Mouse (Mus musculus) liver, postnatal 0 days (tissue): ENCODE data around the gene Mfn1.

Experiments used
- CTCF ChIP-seq: sonication (generic); IDR thresholded peaks from 2 replicates; pipeline ENCODE4 v1.5.1; 2016; ENCODE audit warnings: antibody characterized with exemption, low read depth
- EP300 ChIP-seq: IDR thresholded peaks from 2 replicates; pipeline ENCODE4 v1.6.1; 2016; ENCODE audit warnings: antibody characterized with exemption, low read depth, mild to moderate bottlenecking

GRCm38 (mm10) chr3:32530041-32530440 is 776 bp downstream of the Mfn1 start:
- TF ChIP-seq CTCF (no peak), EP300 (no peak)
